Mouse (Mus musculus) neural tube, embryonic 14.5 days (tissue): ENCODE data around the gene Hspa1a. TPM values are rescaled to one million over a fixed set of nuclear protein-coding genes. Genes with fewer than 3 reads are reported as not detected.
"Not testable (repeated sequence)": the region's sequence is repeated elsewhere in the genome, so short reads cannot be mapped to it uniquely, and the experiment has no call there.

ENCODE experiments used
- ATAC-seq: fragments of 200-750 bp; cut with Nextera tagmentation; 2 replicates; pipeline ENCODE4 v1.8.0; 2017; ENCODE audit warnings: low read depth, mild to moderate bottlenecking, moderate TSS enrichment, moderate library complexity
- H3K27ac ChIP-seq: fragments of 300-500 bp; sonication (generic); 2 replicates; pipeline ENCODE4 v1.5.1; 2014; ENCODE audit warnings: low read depth, mild to moderate bottlenecking, control low read depth, low read length, moderate library complexity, mixed read lengths
- H3K27me3 ChIP-seq: fragments of 300-500 bp; sonication (generic); 2 replicates; pipeline ENCODE4 v1.6.1; 2014; ENCODE audit warnings: low read length; ENCODE audit not compliant: control insufficient read depth, insufficient read depth
- H3K36me3 ChIP-seq: fragments of 300-500 bp; sonication (generic); 2 replicates; pipeline ENCODE4 v1.6.1; 2014; ENCODE audit warnings: low read length, mixed read lengths; ENCODE audit not compliant: control insufficient read depth, insufficient read depth
- H3K4me1 ChIP-seq: fragments of 300-500 bp; sonication (generic); 2 replicates; pipeline ENCODE4 v1.6.1; 2014; ENCODE audit warnings: low read length; ENCODE audit not compliant: control insufficient read depth, insufficient read depth
- H3K4me2 ChIP-seq: fragments of 300-500 bp; sonication (generic); 2 replicates; pipeline ENCODE4 v1.6.1; 2014; ENCODE audit warnings: mild to moderate bottlenecking, low read depth, low read length, control low read depth
- H3K4me3 ChIP-seq: fragments of 300-500 bp; sonication (generic); 2 replicates; pipeline ENCODE4 v1.5.1; 2014; ENCODE audit warnings: low read depth, low read length, control low read depth, mixed read lengths
- H3K9ac ChIP-seq: fragments of 300-500 bp; sonication (generic); replicated peaks from 2 replicates; pipeline ENCODE4 v1.6.1; 2014; ENCODE audit warnings: low read depth, mild to moderate bottlenecking, control low read depth, low read length, mixed read lengths
- H3K9me3 ChIP-seq: fragments of 300-500 bp; sonication (generic); 2 replicates; pipeline ENCODE4 v1.6.1; 2016; ENCODE audit warnings: low read length; ENCODE audit not compliant: control insufficient read depth
- WGBS: fragments of 180-500 bp; shearing (Covaris S2); extraction: QIAGEN DNeasy Blood & Tissue Kit; methylation state at CpG from one replicate; pipeline ENCODE4 v1.1.7; 2014; 5-methylcytosine and 5-hydroxymethylcytosine counted together
- polyA plus RNA-seq: library from polyadenylated mRNA; unstranded; fragments of >200 nt; fragmentation: Nextera tagmentation; extraction: Ambion mirVana; gene quantifications from 2 replicates; pipeline ENCODE4 v1.2.1, GENCODE M21; 2014

Hspa1a gene
- polyA plus RNA-seq, 1 experiment from 2014 or later, result 7.6 TPM

DNA sequence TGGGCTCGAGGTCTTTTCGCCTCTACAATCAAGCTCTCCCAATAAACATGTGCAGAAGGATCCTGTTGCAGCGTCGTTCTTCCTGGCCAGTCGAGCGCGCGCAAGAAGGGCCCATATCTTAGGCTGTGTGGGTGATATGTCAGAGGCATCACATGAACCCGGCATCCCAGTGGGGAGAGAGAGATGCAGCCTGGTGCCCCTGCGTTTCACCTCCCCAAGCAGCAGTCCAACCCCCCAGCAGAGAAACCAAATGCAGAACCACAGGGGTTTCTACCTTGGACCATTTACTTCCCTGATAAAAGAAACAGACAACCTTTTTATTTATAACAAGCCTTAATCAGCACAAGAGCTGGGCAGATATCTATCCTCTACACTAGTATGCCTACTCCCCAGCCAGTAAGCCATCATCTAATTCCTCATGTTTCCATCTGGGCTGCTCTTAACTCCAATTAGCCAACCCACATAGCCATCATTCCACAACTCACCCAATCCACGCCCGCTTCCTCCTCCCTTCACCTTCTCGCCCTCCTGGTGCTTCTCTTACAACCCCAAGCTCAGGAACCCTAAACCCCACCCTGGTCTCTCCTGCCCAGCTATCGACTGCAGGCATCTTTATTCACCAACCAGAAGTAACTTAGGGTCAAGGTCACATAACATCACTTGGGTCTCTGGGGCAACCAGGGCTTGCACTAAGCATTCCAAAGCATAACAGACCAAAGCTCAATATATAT lies 24.6 kb upstream of the Hspa1a start:
- Histone ChIP-seq H3K36me3 (no peaks in the 10 kb centered on the region), H3K9me3 (no peaks in the 10 kb centered on the region), H3K27me3 (no peaks in the 10 kb centered on the region), H3K27ac (no peak overlapping the region), H3K9ac (no peak overlapping the region), H3K4me2 (no peak overlapping the region), H3K4me1 (no peaks in the 10 kb centered on the region; the same call in 1 of the 2 replicates), H3K4me3 (no peak overlapping the region)
- 86% methylated on average over 12 of the region's 14 CpGs for WGBS
- no peak for ATAC-seq

DNA sequence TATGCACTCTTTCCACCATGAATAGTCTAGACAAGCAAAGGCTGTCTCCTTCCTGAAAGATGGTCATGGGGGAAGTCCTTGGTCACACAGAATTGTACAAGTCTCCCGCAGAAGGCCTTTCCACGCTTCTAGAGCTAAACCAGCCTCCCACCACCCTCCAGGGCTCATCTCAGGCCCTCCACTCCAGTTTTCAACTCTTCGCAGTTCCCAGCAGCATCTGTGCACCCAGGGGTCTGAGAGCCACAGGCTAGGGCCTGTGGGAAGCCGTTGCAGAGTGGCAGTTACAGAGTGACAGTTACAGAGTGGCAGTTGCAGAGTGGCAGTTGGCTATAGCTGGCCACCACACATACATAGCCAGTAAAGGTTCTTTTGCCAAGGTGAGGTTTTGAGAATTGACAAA lies 24.0 kb upstream of the Hspa1a start:
- not testable (repeated sequence) for H3K4me2 ChIP-seq, H3K4me3 ChIP-seq, ATAC-seq

DNA sequence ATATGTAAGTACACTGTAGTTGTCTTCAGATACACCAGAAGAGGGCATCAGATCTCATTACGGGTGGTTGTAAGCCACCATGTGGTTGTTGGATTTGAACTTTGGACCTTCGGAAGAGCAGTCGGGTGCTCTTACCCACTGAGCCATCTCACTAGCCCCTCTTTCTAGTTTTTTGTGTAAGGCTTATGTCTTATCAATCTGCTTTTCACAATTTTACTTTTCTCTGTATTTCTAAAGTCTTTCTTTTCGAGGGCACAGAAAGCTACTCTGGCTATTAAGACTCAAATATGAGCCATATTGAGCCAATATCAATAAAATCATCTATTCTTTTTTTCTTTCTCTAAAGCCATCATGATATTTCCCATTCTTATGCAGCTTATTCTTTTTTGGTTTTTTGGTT lies 23.2 kb upstream of the Hspa1a start:
- not testable (repeated sequence) for H3K4me2 ChIP-seq, ATAC-seq, H3K36me3 ChIP-seq, H3K27me3 ChIP-seq, H3K9me3 ChIP-seq, H3K4me3 ChIP-seq, H3K27ac ChIP-seq, H3K9ac ChIP-seq, H3K4me1 ChIP-seq
- WGBS, result 95% methylated on average over 4 of the region's 4 CpGs

More for the DNA sequence above, 24.0 kb upstream of the Hspa1a start:
- H3K27me3 ChIP-seq, H3K36me3 ChIP-seq, H3K9me3 ChIP-seq, H3K9ac ChIP-seq, H3K27ac ChIP-seq, H3K4me1 ChIP-seq: not testable (repeated sequence)
- 91% methylated on average over 4 of the region's 4 CpGs for WGBS

DNA sequence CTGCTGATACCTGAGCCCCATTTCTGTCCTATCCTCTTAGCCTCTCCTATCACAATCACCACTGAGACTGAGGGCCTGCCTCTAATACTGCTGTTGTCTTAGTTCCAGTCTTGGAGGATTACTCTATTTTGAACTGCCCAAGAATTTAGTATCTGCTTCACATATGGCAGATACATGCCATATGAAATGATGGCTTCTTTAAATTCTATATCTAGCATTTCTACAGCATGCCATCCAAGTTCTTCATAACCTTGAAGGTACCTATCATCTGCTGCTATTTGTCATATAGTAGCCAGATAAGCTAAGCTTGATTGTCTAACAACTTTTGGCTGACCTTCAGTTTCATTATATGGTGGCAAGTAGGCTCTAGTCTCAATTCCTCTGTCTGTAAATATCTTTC lies 22.8 kb upstream of the Hspa1a start:
- Histone ChIP-seq H3K4me3 (no peak overlapping the region), H3K36me3 (no peaks in the 10 kb centered on the region), H3K27ac (no peak overlapping the region), H3K4me2 (no peak overlapping the region), H3K9me3 (no peaks in the 10 kb centered on the region), H3K4me1 (no peaks in the 10 kb centered on the region), H3K27me3 (no peaks in the 10 kb centered on the region), H3K9ac (no peak overlapping the region)
- ATAC-seq, result no peak

DNA sequence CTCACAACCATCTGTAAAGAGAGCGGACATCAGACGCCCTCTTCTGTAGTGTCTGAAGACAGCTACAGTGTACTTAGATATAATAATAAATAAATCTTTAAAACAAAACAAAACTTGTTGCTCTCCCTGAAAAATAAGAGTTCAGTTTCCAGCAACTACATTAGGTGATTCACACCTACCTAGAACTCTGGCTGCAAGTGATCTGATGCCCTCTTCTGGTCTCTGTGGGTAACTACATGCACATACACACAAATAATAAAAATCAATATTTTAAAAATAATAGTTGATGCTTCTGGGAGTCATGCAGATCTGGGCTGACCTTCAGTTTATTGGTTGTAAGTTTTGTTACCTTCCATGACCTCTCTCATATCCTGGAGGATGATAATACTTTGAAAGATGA lies 12.3 kb upstream of the Hspa1a start:
- H3K4me1 ChIP-seq, result peaks cover 13% of the 10 kb centered on the region; the same call in 1 of the 2 replicates
- H3K4me2 ChIP-seq, result no peak overlapping the region
- no peak overlapping the region for H3K9ac ChIP-seq
- peaks cover 8% of the 10 kb centered on the region for H3K36me3 ChIP-seq
- H3K27ac ChIP-seq, result no peak overlapping the region
- H3K4me3 ChIP-seq, result no peak overlapping the region
- 80% methylated on average over 2 of the region's 2 CpGs for WGBS
- H3K9me3 ChIP-seq, result no peaks in the 10 kb centered on the region
- H3K27me3 ChIP-seq, result no peaks in the 10 kb centered on the region
- ATAC-seq, result no peak

DNA sequence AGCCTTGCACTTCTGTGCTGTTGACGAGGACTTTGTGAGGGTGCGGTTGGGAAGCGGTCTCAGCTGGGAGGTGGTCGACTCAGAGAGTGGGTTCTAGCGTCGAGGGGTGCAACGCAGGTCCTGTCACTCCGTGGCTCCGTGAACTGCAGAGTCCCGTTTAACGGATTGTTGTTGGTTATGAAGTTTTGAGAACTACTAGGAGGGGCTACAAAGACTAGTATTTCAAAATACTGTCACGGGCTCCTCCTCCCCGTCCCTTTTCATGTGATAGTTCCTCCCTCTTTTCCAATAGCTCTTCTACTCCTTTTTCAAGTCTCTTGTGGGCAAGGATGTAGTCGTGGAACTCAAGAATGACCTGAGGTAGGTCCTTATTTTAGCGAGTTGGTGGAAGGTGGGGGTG lies 10.4 kb upstream of the Hspa1a start:
- Histone ChIP-seq H3K9me3 (no peaks in the 10 kb centered on the region), H3K36me3 (peaks cover 8% of the 10 kb centered on the region), H3K27ac (peak overlapping the region; percentile 97; the same call in 1 of the 2 replicates), H3K4me1 (peaks cover 13% of the 10 kb centered on the region; the same call in 1 of the 2 replicates), H3K9ac (peak overlapping the region; percentile 81), H3K4me2 (peak overlapping the region; percentile 97), H3K4me3 (peak overlapping the region; percentile 80), H3K27me3 (no peaks in the 10 kb centered on the region)
- no peak for ATAC-seq
- under 1% methylated on average over 15 of the region's 15 CpGs for WGBS

DNA sequence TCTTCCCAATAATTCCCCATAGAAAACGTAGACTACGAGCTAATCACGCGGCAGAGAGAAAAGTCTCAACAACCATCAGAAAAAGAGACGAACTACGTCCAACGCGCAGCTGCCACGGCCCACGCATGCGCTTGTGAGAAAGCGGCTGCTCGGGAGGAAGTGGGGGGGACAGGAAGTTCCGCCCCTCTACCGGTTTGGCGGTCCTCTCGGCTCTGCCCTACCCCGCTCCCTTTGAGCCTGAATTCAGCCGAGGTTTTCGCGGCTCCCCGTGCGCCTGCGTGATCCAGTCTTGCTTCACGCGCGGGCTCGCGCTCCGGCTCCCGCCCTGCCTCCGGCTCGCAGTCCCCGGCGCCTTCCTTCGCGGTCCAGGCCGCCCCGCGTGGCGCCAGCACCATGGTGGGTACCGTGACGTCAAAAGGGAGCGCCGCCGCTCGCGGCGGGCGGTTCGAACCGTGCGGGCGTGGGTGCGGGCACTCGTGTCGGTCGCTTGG lies 9.8 kb upstream of the Hspa1a start, which contains the start of gene Lsm2:
TSS of gene Lsm2 (plus strand) at position 173 of the 491 bp plus-strand sequence.
- Histone ChIP-seq H3K4me2 (peak within 1 kb of the TSS; percentile 97), H3K27ac (peak within 1 kb of the TSS; percentile 97), H3K4me1 (peaks cover 13% of the 10 kb centered on the region; the same call in 1 of the 2 replicates), H3K36me3 (peaks cover 8% of the 10 kb centered on the region), H3K9me3 (no peaks in the 10 kb centered on the region), H3K27me3 (no peaks in the 10 kb centered on the region), H3K4me3 (peak within 1 kb of the TSS; percentile 80), H3K9ac (peak within 1 kb of the TSS; percentile 81)
- under 1% methylated on average over 58 of the region's 58 CpGs for WGBS
- ATAC-seq, result peak; percentile 95

DNA sequence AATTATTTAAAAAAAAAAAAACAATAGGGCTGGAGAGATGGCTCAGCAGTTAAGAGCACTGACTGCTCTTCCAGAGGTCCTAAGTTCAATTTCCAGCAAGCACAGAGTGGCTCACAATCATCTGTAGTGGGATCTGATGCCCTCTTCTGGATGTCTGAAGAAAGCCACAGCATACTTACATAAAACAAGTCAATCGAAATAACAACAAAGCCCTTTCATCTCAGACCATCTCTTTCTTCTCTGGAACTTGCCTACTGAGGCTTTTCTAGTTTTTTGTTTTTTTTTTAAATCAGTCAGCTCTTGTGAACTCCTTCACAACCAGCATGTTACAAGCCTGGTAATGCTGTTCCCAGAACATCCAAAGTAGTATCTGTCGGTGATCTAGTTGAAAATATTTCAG lies 8.7 kb upstream of the Hspa1a start:
- peak overlapping the region; percentile 97 for H3K4me2 ChIP-seq
- no peaks in the 10 kb centered on the region for H3K9me3 ChIP-seq
- H3K4me1 ChIP-seq, result peaks cover 13% of the 10 kb centered on the region; the same call in 1 of the 2 replicates
- H3K27me3 ChIP-seq, result no peaks in the 10 kb centered on the region
- H3K9ac ChIP-seq, result no peak overlapping the region; the same call in 1 of the 2 replicates
- H3K36me3 ChIP-seq, result no peaks in the 10 kb centered on the region
- H3K27ac ChIP-seq, result no peak overlapping the region
- peak overlapping the region; percentile 80 for H3K4me3 ChIP-seq
- 17% methylated on average over 2 of the region's 2 CpGs for WGBS
- ATAC-seq, result no peak

DNA sequence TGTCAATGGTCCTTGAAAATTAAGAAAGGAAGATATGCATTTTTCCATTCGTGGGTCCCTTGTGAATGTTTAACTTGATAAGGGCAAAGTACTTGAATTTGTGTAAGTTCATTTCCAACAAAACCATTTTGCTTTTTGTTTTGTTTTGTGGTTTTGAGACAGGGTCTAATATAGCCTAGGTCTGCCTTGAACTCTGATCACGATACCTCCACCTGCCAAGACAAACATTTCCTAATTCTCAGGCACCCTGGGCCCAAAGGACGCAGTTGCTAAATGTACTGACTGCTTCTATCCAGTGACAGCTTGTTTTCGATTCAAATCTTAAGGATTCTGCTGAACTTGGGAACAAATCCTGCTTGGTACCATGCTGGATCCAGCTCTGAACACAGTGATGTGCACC lies 7.7 kb upstream of the Hspa1a start:
- Histone ChIP-seq H3K4me1 (peaks cover 13% of the 10 kb centered on the region; the same call in 1 of the 2 replicates), H3K4me3 (no peak overlapping the region), H3K27ac (no peak overlapping the region), H3K27me3 (no peaks in the 10 kb centered on the region), H3K36me3 (no peaks in the 10 kb centered on the region), H3K9me3 (no peaks in the 10 kb centered on the region), H3K9ac (no peak overlapping the region), H3K4me2 (no peak overlapping the region)
- no peak for ATAC-seq
- WGBS, result 96% methylated on average over 4 of the region's 4 CpGs
